Mouse (Mus musculus): ENCODE data around the gene Cylc1.

Cylc1 gene

GRCm38 (mm10) chrX:111110118-111110517 is at the start of gene Cylc1:
Cylc1 (plus strand) TSS chrX:111110418.
- DNase-seq (ENCODE audit: low spot score) = no peak

GRCm38 (mm10) chrX:111078680-111079079 is 31.5 kb upstream of the Cylc1 start:
- no peak for DNase-seq (ENCODE audit: low spot score)

- no peak for DNase-seq (ENCODE audit: low spot score)
Measured at GRCm38 (mm10) chrX:111168040-111168439, 57.8 kb downstream of the Cylc1 start, which contains the start of gene Gm10112. Gm10112 (plus strand) TSS chrX:111168340.

All from retina, embryonic 14.5 days (tissue).